Mouse (Mus musculus): ENCODE measurements at regions not wholly inside any gene's neighbourhood (a gene's known extent, or its start where the extent isn't known, plus 50 kb on each side); places are given as distances from the start of the nearest gene placed in this dataset.

DNA sequence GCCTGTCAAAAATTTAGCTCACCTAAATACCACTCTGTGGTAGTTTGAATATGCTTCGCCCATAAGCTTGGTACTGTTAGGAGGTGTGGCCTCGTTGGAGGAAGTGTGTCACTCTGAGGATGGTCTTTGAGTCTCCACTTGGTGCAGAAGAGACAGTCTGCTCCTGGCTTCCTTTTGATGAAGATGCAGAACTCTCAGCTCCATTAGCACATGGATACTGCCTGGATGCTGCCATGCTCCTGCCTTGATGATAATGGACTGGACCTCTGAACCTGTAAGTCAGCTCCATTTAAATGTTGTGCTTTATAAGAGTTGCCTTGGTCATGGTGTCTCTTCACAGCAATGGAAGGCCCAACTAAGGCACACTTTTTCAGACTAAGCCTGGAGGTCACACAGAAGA is 56.9 kb upstream of the Pik3r1 start:
- no peak for DNase-seq (ENCODE audit: low spot score)
- intact Hi-C loops (cut with DNase I): no loop called here

DNA sequence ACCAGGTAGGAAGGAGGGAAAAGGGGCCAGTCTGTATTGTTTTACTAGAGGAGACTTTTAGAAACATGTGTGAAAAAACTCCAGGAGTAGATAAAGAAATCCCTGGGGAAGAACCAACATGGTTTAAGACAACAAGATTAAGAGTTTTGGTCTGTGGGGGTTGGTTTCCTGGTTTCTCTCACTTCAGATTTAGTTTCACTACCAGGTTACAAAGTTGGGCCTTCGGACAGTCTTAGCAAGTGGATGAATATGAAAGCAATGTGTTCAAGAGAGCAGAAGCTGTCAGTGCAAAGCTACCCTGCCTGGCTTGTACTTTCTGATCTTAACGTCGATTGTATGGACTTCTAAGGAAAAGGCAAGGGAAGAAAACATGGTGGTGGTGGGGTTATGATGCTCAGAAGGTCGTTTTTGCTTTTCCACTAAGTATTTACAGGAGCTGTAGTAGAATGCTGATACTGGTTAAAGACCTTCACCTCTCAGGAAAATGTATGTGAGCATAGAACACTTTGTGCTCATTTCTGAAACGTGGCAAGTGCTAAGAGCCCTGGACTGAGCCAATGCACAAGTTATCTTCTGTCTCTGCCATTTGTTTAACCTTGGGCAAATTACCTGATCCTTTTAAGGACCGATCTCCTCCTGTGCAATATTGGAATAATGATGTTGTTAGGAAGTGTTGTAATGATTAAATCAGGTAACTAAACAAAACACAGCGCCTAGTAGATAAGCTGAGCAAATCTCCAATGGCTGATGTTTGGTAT is 64.0 kb upstream of the Pik3r1 start:
- intact Hi-C loops (cut with DNase I): loop anchor here (5.0 kb wide), 2 partner anchors 50 to 100 kb away; no protein-coding TSS in a partner anchor

DNA sequence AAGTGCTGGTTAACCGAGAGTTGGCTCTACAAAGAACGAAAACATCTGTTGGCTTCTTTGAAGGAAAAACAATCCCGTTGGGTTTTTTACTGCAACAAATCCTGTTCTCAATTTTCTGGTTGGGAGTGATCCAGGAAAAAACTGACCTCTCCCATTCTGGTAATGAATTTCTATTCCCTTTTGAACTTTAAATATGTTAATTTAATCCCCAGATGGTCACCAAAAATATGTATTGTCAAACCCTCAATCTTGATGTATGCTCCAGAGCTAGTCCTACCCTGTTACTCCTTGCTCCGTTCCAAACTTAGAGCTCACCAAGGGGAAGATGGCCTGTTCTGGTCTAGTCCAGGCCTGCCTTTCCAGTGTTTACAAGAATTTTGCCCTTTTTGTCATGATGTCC is 66.5 kb upstream of the Pik3r1 start:
- intact Hi-C loops (cut with DNase I): loop anchor here (5.0 kb wide), 2 partner anchors 52 to 102 kb away; no protein-coding TSS in a partner anchor
- peak; percentile 5 for DNase-seq (ENCODE audit: low spot score)

More for the DNA sequence above, 64.0 kb upstream of the Pik3r1 start:
- DNase-seq (ENCODE audit: low spot score): no peak

DNA sequence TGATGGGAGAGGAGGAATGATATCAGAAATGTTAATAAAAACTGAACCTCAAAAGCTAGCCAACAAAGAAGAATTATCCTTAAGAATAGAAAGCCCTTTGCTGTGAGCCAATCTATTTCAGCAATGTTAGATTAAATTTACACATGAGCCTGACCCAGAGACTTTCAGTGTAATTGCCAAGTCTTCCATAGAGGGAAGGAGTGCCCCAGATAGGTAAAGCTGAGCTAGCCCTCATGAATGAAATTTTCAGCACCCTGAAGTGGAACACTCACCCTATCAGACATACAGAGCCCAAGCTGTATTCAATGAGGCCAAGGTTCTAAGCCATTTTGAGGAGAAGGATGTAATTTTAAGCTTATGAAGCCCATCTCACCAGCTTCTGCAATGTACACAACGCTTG is 69.0 kb upstream of the Pik3r1 start:
- intact Hi-C loops (cut with DNase I): no loop called here
- DNase-seq (ENCODE audit: low spot score): no peak

DNA sequence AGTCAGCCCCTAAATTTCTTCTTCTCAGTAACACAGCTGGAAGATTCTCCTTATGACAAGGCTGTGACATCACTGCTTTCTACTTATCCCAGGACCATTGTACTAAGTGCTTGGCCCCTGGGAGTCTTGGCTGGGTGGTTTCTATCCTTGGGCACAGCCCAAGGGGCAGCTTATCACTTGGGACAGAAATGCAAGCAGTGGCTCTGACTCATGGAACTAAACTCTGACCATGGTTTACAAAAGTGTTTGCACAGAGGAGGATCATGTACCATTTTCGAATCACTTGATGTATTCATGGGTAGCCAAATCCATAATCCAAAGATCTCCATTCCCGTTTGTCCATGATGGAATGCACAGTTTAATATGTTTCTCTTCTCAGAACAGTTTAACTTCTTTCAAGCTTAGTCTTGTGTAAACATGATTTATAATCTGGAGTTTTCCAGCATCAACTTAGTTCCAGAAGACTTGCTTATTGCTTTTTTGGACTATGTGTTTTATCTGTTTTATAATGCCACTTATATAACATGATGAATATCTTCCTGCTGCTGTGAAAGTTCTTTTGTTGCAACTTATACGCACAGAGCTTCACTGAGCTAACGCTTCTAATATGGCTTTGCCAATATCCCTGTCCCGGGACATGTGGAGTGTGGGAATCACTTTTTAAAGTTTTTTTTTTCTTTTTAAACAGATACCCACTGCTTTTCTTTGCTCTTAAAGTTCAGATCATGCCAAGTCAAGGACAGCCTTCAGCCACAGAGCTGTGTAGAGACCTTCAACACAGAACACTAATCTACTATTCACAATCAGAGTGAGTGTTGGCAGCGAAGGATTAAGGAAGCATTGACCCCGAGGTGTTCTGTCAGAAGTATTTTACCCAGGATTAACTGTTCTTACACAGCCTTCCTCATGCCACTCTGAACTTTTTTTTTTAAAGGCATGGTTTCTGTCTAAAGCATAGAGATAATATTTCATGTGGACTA is 76.7 kb upstream of the Pik3r1 start:
- intact Hi-C loops (cut with DNase I): no loop called here
- DNase-seq (ENCODE audit: low spot score): peak; percentile 8

DNA sequence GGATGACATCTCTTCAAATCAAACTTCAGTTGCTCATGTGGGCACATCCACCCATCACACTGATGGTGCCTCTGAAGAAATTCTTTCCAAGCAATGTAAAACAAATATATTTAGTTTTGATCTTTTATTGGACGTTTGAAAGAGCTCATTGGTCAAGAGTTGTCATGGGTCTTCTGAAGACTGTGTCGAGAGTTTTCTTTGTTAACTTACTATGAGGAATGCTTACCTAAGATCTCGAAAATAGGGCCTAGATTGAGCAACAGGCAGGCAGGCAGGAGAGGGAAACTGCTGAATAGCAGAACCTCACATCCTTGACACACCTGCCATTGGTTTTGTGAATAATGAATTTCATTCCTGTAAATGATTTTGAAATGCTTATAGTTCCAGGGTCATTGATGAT is 78.0 kb upstream of the Pik3r1 start:
- intact Hi-C loops (cut with DNase I): no loop called here
- DNase-seq (ENCODE audit: low spot score): no peak

- intact Hi-C loops (cut with DNase I): no loop called here
- DNase-seq (ENCODE audit: low spot score): no peak
Measured at GRCm38 (mm10) chr13:101847879-101848600, 80.0 kb upstream of the Pik3r1 start.

DNA sequence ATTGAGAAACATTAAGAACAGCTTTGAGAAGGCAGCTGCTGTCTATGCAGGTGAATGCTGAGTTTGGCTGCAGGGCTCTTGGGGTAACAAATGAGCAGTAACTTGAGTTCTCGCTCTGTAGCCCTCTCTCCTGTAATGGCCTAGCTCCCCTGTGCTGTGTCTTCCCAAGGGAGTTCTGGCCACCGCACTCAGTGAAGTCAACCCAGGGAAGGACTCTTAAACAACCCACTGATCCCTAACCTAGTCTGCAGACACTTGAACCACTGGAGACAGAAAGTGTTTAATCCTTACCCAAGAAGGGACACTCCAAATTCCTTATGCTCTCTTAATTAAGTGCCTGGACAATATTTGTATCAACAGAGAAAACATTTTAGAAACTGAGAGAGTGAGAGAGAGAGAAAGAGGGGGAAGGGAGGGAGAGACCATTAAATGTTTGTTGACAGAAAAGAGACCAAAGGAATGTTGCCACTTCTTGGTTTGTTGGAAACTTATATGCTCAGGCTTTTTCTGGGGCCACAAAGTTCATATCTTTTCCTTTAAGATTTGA is 80.7 kb upstream of the Pik3r1 start:
- intact Hi-C loops (cut with DNase I): no loop called here

DNA sequence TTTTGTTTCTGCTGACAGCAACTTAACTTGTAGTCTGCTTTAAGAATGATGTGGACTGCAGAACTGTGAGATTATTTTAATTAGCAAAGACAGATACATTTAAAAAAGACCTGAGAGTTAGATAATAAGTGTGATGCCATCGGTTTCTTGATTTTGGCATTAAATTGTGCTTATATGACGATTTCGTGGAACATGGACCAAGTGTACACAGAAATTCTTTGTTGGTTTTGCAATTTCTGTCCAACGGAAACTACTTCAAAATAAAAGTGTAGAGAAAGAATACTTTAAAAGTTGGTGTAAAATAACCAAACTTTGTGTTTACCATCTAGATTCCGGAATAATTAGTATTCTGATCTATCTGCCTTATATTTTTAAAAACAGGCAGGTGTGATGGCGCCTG is 81.4 kb upstream of the Pik3r1 start:
- intact Hi-C loops (cut with DNase I): no loop called here
- DNase-seq (ENCODE audit: low spot score): no peak

More for the DNA sequence above, 80.7 kb upstream of the Pik3r1 start:
- no peak for DNase-seq (ENCODE audit: low spot score)

- no peak for DNase-seq (ENCODE audit: low spot score)
- intact Hi-C loops (cut with DNase I): no loop called here
Measured at GRCm38 (mm10) chr13:101851329-101851728, 83.3 kb upstream of the Pik3r1 start.

DNA sequence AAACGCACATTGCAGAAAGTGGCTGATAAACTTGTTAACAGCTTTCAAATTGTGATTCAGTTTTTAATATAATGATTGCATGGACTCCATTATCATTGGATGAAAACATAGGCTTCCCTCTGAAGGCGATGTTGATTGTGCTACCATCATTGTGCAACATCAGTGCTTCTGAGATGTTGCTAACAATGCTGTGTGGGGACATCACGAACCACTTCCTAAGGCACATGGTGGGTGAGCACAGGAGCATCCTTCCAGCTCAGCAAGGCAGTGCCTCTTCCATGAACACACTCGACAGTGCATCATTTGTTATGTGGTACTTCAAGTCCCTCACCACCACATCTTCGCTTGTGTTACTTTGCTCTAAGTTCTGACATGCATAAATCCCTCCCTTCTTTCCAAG is 84.9 kb upstream of the Pik3r1 start:
- intact Hi-C loops (cut with DNase I): no loop called here
- DNase-seq (ENCODE audit: low spot score): no peak

DNA sequence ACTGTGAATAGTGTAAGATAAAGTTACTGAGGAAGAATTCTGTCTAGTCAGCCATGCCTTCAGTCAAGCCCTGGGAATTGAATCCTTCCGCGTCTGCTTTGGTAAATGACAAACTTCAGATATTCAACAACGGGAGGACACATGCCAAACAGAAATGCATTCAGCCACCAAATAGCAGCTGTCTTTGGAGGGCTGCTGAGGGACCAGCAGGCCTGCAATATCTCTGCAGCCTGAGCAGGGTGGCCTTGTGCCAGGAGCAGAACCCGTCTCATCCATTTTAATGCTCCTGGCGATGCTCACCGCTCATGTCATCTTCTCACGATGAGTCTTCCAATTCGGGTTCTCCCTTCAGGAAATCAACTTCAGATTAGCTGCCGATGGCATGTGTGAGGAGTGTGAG is 87.1 kb upstream of the Pik3r1 start:
- DNase-seq (ENCODE audit: low spot score): no peak
- intact Hi-C loops (cut with DNase I): no loop called here

- DNase-seq (ENCODE audit: low spot score): no peak
- intact Hi-C loops (cut with DNase I): no loop called here
Measured at GRCm38 (mm10) chr13:101860704-101861103, 92.7 kb upstream of the Pik3r1 start.

GRCm38 (mm10) chr13:101862011-101862410 is 94.0 kb upstream of the Pik3r1 start:
- intact Hi-C loops (cut with DNase I): no loop called here
- no peak for DNase-seq (ENCODE audit: low spot score)

DNA sequence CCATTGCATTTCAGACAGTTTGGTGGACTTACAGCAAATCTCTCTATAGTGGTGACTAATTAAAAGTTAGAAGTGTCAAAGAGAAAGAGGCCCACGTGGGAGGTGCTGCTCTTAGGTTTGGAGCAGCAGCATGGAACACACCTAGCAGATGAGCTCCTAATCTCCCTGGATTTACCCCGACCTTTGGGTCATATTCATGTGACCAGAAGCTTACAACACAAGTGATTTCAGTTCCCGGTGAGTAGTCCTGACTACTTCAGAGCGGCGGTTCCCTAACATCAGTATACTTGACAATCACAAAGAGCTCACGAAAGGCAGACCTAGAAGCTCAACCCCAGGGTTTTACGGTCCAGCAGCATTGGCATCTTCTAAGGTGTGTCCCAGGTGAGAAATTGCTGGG is 95.0 kb upstream of the Pik3r1 start:
- no peak for DNase-seq (ENCODE audit: low spot score)
- intact Hi-C loops (cut with DNase I): no loop called here

DNA sequence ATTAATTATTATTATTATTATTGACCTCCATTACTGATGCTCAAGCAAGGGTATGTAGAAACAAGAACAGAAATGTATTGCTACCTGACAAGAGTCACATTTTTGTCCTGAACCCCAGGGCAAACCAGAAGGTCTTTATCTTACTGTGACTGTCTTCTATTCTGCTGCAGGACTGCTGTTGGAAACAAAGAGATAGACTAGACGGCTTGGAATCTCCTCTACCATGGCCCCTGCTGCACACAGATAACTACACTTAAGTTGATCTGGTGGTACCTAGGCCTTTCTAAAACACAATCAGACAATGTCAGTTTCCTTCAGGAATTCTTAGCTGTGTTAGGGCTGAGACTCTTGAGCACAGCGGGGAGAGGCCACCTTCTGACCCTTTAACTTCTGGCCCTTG is 95.6 kb upstream of the Pik3r1 start:
- DNase-seq (ENCODE audit: low spot score): no peak
- intact Hi-C loops (cut with DNase I): no loop called here

DNA sequence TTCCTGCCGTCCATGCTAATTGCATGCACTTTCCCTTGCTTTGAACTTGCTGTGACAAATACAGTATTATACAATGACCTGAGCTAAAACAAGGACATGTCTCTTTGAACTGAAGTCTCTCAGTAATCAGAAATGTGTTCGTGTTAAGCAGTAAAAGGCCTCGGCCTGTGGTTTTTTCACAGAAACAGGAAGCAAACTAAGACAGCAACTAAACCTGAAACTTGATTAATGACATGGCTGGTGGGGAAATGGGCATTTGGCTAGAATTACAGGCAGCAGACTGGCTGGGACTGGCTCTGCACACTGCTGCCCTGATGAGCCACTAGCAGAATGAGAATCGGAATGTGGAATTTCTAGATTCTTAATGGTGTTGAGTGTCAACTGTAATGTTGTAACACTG is 98.8 kb upstream of the Pik3r1 start:
- intact Hi-C loops (cut with DNase I): no loop called here
- no peak for DNase-seq (ENCODE audit: low spot score)

DNA sequence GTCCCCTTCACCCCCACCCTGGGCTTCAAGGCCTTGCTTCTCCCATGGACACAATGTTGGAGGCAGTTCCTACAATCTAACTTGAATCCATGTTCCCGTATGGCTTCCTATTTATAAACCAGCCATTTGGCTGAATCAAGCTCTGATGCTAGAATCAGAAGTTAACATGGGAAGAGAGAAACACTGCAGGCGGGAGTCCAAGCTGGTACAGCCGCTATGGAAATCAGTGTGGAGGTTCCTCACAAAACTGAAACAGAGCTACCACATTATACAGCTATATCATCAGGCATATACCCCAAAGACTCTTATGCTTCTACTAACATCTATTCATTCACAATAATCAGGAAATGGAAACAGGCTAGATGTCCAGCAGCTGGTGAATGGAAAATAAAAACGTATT is 106.7 kb upstream of the Pik3r1 start:
- intact Hi-C loops (cut with DNase I): no loop called here

DNA sequence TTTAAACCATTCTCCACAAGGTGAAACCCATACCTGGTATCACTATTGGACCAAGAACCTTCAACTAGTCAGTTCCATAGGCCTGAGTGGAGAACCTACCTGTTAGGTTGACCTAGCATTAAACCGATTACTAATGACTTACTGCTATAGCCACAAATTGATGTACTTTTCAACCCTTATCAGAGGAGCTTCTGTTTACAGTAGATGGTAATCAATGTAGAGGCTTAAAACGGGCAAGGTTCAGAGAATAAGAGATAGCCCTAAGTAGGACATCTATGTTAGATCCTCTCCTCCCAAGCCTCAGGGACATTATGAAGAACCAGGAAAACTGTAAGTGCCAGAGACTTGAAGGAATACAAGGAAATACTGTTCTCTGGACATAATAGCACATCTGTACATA is 108.1 kb upstream of the Pik3r1 start:
- DNase-seq (ENCODE audit: low spot score): no peak
- intact Hi-C loops (cut with DNase I): no loop called here

More for the DNA sequence above, 106.7 kb upstream of the Pik3r1 start:
- DNase-seq (ENCODE audit: low spot score): no peak

GRCm38 (mm10) chr13:101876601-101877000 is 108.6 kb upstream of the Pik3r1 start:
- intact Hi-C loops (cut with DNase I): no loop called here
- no peak for DNase-seq (ENCODE audit: low spot score)
